Mouse (Mus musculus) liver, adult 2 months (tissue): ENCODE results near the gene Sema6b. TPM values are rescaled to one million over a fixed set of nuclear protein-coding genes. Genes with fewer than 3 reads are reported as not detected.

ENCODE experiments used
- DNase-seq: peaks from one replicate; pipeline ENCODE4 v3.0.0-alpha.2; 2011; ENCODE audit warnings: low read depth, low spot score; ENCODE audit errors: extremely low read depth
- H3K27ac ChIP-seq: fragments of 200-500 bp; replicated peaks from 2 replicates; pipeline ENCODE4 v1.5.1; 2012; ENCODE audit warnings: low read depth, mild to moderate bottlenecking, control low read depth, inconsistent platforms, low read length; ENCODE audit not compliant: insufficient read depth
- H3K27me3 ChIP-seq: fragments of 200-500 bp; 2 replicates; pipeline ENCODE4 v1.6.1; 2012; ENCODE audit warnings: mild to moderate bottlenecking, moderate library complexity, low read length, inconsistent platforms; ENCODE audit not compliant: control insufficient read depth, insufficient read depth
- H3K36me3 ChIP-seq: fragments of 200-500 bp; 2 replicates; pipeline ENCODE4 v1.6.1; 2012; ENCODE audit warnings: low read length, inconsistent platforms; ENCODE audit not compliant: control insufficient read depth, insufficient read depth
- H3K4me1 ChIP-seq: fragments of 200-500 bp; 2 replicates; pipeline ENCODE4 v1.6.1; 2011; ENCODE audit warnings: low read length; ENCODE audit not compliant: control insufficient read depth, insufficient read depth
- H3K4me3 ChIP-seq: fragments of 200-500 bp; 2 replicates; pipeline ENCODE4 v1.5.1; 2011; ENCODE audit warnings: low read depth, mild to moderate bottlenecking, control low read depth, low read length, moderate library complexity; ENCODE audit not compliant: insufficient read depth
- H3K79me2 ChIP-seq: fragments of 200-500 bp; 2 replicates; pipeline ENCODE4 v1.6.1; 2012; ENCODE audit warnings: inconsistent platforms, mild to moderate bottlenecking, low read length, moderate library complexity; ENCODE audit not compliant: control insufficient read depth, insufficient read depth
- H3K9ac ChIP-seq: fragments of 200-500 bp; 2 replicates; pipeline ENCODE4 v1.6.1; 2012; ENCODE audit warnings: low read depth, mild to moderate bottlenecking, control low read depth, inconsistent platforms, low read length
- CTCF ChIP-seq: fragments of 200-500 bp; IDR thresholded peaks from 2 replicates; pipeline ENCODE4 v1.5.1; 2011; ENCODE audit warnings: low read depth, low read length, control low read depth
- POLR2A ChIP-seq: fragments of 200-500 bp; IDR thresholded peaks from 2 replicates; pipeline ENCODE4 v1.6.1; 2011; ENCODE audit warnings: low read length, control low read depth; ENCODE audit not compliant: insufficient read depth; ENCODE audit errors: extremely low read depth
- WGBS: fragments of 180-500 bp; shearing (Covaris S2); methylation state at CpG from one replicate; pipeline ENCODE4 v1.1.7; 2018; 5-methylcytosine and 5-hydroxymethylcytosine counted together
- polyA plus RNA-seq: library from polyadenylated mRNA; depleted of rRNA; stranded (reverse); fragments of >200 nt; gene quantifications from 2 replicates; pipeline ENCODE4 v1.2.3, GENCODE M21; 2012; rRNA removed
- total RNA-seq: library from RNA; depleted of rRNA; stranded (reverse); fragments of >200 nt; gene quantifications from 2 replicates; pipeline ENCODE4 v1.2.3, GENCODE M21; 2014; rRNA removed

The Sema6b gene
- total and polyA plus RNA-seq, 2 experiments: 1.3 to 3.9 TPM

- H3K79me2 ChIP-seq: peaks cover 3% of the 10 kb centered on the region; the same call in 1 of the 2 replicates
- peaks cover 12% of the 10 kb centered on the region for H3K4me1 ChIP-seq
- peak within 1 kb of the TSS; percentile 88 for H3K9ac ChIP-seq
- no peaks in the 10 kb centered on the region for H3K27me3 ChIP-seq
- H3K36me3 ChIP-seq: peaks cover 21% of the 10 kb centered on the region
- H3K27ac ChIP-seq: peak within 1 kb of the TSS; percentile 99
- peak within 1 kb of the TSS; percentile 89 for H3K4me3 ChIP-seq
- DNase-seq: peak; percentile 83
- WGBS: under 1% methylated on average over 35 of the region's 35 CpGs
- TF ChIP-seq CTCF (peak; percentile 45), POLR2A (peak; percentile 51; the same call in 1 of the 2 replicates)
Measured at GRCm38 (mm10) chr17:56074827-56075208, 65.3 kb downstream of the Sema6b start, which contains the start of gene Ubxn6. Ubxn6 (minus strand) TSS chr17:56075028.

GRCm38 (mm10) chr17:56074097-56074826 is 65.9 kb downstream of the Sema6b start:
- Histone ChIP-seq H3K79me2 (peaks cover 3% of the 10 kb centered on the region; the same call in 1 of the 2 replicates), H3K36me3 (peaks cover 24% of the 10 kb centered on the region), H3K4me3 (peak overlapping the region; percentile 89), H3K4me1 (peaks cover 12% of the 10 kb centered on the region), H3K27me3 (no peaks in the 10 kb centered on the region), H3K27ac (peak overlapping the region; percentile 99), H3K9ac (peak overlapping the region; percentile 88)
- WGBS: 8% methylated on average over 22 of the region's 22 CpGs
- peak; percentile 79 for DNase-seq
- no peak for TF ChIP-seq POLR2A
- no peak for TF ChIP-seq CTCF

Other genes starting within 250 kb of the Sema6b start
- gene Zfp959, start 248.2 kb downstream of the Sema6b start, total RNA-seq: 5.8 and 8.3 TPM in 2 replicates
- 0.77 and 1.2 TPM in 2 replicates for gene Zfp959, start 248.2 kb downstream of the Sema6b start, polyA plus RNA-seq
- 3.1 and 4.3 TPM in 2 replicates for gene Zfp119b, start 190.8 kb downstream of the Sema6b start, total RNA-seq
- gene Zfp119b, start 190.8 kb downstream of the Sema6b start, polyA plus RNA-seq: 0.26 and 0.40 TPM in 2 replicates
- 0.18 and 1.3 TPM in 2 replicates for gene Ebi3, start 187.7 kb downstream of the Sema6b start, total RNA-seq
- gene Ebi3, start 187.7 kb downstream of the Sema6b start, polyA plus RNA-seq: 0.61 and 2.3 TPM in 2 replicates
- gene Yju2, start 181.2 kb downstream of the Sema6b start, total RNA-seq: 3.6 and 4.1 TPM in 2 replicates
- gene Yju2, start 181.2 kb downstream of the Sema6b start, polyA plus RNA-seq: 3.4 and 4.1 TPM in 2 replicates
- gene Shd, start 169.9 kb downstream of the Sema6b start, total RNA-seq: not detected in 2 replicates
- gene Shd, start 169.9 kb downstream of the Sema6b start, polyA plus RNA-seq: 0.20 and 0.35 TPM in 2 replicates
- not detected in 2 replicates for gene Fsd1, start 153.8 kb downstream of the Sema6b start, total RNA-seq
- gene Fsd1, start 153.8 kb downstream of the Sema6b start, polyA plus RNA-seq: not detected in 2 replicates
- 30.9 and 35.3 TPM in 2 replicates for gene Stap2, start 134.8 kb downstream of the Sema6b start, total RNA-seq
- gene Stap2, start 134.8 kb downstream of the Sema6b start, polyA plus RNA-seq: 38.8 and 44.8 TPM in 2 replicates
- gene Mpnd, start 134.6 kb downstream of the Sema6b start, total RNA-seq: 86.2 and 93.2 TPM in 2 replicates
- 142 and 175 TPM in 2 replicates for gene Mpnd, start 134.6 kb downstream of the Sema6b start, polyA plus RNA-seq
- gene Sh3gl1, start 103.7 kb downstream of the Sema6b start, total RNA-seq: 8.8 and 10.5 TPM in 2 replicates
- 33.5 and 40.0 TPM in 2 replicates for gene Sh3gl1, start 103.7 kb downstream of the Sema6b start, polyA plus RNA-seq
- 0.37 and 0.81 TPM in 2 replicates for gene Chaf1a, start 99.9 kb downstream of the Sema6b start, total RNA-seq
- 0.26 and 0.31 TPM in 2 replicates for gene Chaf1a, start 99.9 kb downstream of the Sema6b start, polyA plus RNA-seq
- gene Ubxn6, start 65.3 kb downstream of the Sema6b start, total RNA-seq: 34.9 and 42.9 TPM in 2 replicates
- gene Ubxn6, start 65.3 kb downstream of the Sema6b start, polyA plus RNA-seq: 55.8 and 56.0 TPM in 2 replicates
- 11.3 and 13.8 TPM in 2 replicates for gene Hdgfl2, start 60.7 kb downstream of the Sema6b start, total RNA-seq
- gene Hdgfl2, start 60.7 kb downstream of the Sema6b start, polyA plus RNA-seq: 29.0 and 30.2 TPM in 2 replicates
- 2.1 and 2.3 TPM in 2 replicates for gene Plin4, start 30.5 kb downstream of the Sema6b start, total RNA-seq
- gene Plin4, start 30.5 kb downstream of the Sema6b start, polyA plus RNA-seq: 1.8 and 2.8 TPM in 2 replicates
- 19.2 and 24.6 TPM in 2 replicates for gene Plin5, start 22.7 kb downstream of the Sema6b start, total RNA-seq
- 42.7 and 58.2 TPM in 2 replicates for gene Plin5, start 22.7 kb downstream of the Sema6b start, polyA plus RNA-seq
- 90.0 and 116 TPM in 2 replicates for gene Lrg1, start 18.3 kb downstream of the Sema6b start, total RNA-seq
- 543 and 600 TPM in 2 replicates for gene Lrg1, start 18.3 kb downstream of the Sema6b start, polyA plus RNA-seq
- 16.2 and 20.9 TPM in 2 replicates for gene Tnfaip8l1, start 22.1 kb upstream of the Sema6b start, total RNA-seq
- 21.8 and 25.5 TPM in 2 replicates for gene Tnfaip8l1, start 22.1 kb upstream of the Sema6b start, polyA plus RNA-seq
- gene Mydgf, start 43.6 kb upstream of the Sema6b start, total RNA-seq: 89.4 and 91.1 TPM in 2 replicates
- gene Mydgf, start 43.6 kb upstream of the Sema6b start, polyA plus RNA-seq: 81.1 and 86.0 TPM in 2 replicates
- 10.7 and 20.1 TPM in 2 replicates for gene Dpp9, start 78.6 kb upstream of the Sema6b start, total RNA-seq
- gene Dpp9, start 78.6 kb upstream of the Sema6b start, polyA plus RNA-seq: 55.4 and 60.3 TPM in 2 replicates
- 11.5 and 12.1 TPM in 2 replicates for gene Fem1a, start 116.5 kb upstream of the Sema6b start, total RNA-seq
- gene Fem1a, start 116.5 kb upstream of the Sema6b start, polyA plus RNA-seq: 16.6 and 18.9 TPM in 2 replicates
- 2.5 and 3.4 TPM in 2 replicates for gene Ticam1, start 136.4 kb upstream of the Sema6b start, total RNA-seq
- 20.9 and 27.7 TPM in 2 replicates for gene Ticam1, start 136.4 kb upstream of the Sema6b start, polyA plus RNA-seq
- 23.0 and 28.1 TPM in 2 replicates for gene Plin3, start 152.5 kb upstream of the Sema6b start, total RNA-seq
- gene Plin3, start 152.5 kb upstream of the Sema6b start, polyA plus RNA-seq: 20.6 and 21.5 TPM in 2 replicates
- not detected in 2 replicates for gene Arrdc5, start 159.9 kb upstream of the Sema6b start, total RNA-seq
- not detected in 2 replicates for gene Arrdc5, start 159.9 kb upstream of the Sema6b start, polyA plus RNA-seq
- gene Uhrf1, start 163.0 kb upstream of the Sema6b start, total RNA-seq: 0.92 and 2.7 TPM in 2 replicates
- 0.20 and 0.22 TPM in 2 replicates for gene Uhrf1, start 163.0 kb upstream of the Sema6b start, polyA plus RNA-seq
- 9.5 and 10.4 TPM in 2 replicates for gene Kdm4b, start 185.7 kb upstream of the Sema6b start, total RNA-seq
- gene Kdm4b, start 185.7 kb upstream of the Sema6b start, polyA plus RNA-seq: 13.0 and 15.6 TPM in 2 replicates